Mouse (Mus musculus): Measurements from ENCODE around the gene Kremen1. TPM values are rescaled to one million over a fixed set of nuclear protein-coding genes. Genes with fewer than 3 reads are reported as not detected.
A peak's percentile ranks its signal among the peaks of the same experiment; 100 is the strongest.

Kremen1 gene
- total and polyA plus RNA-seq, 2 experiments from 2014 or later, result 28.5 to 90.2 TPM

- no peaks in the 10 kb centered on the region for H3K9me3 ChIP-seq (replicated peaks; ENCODE audit: control insufficient read depth, low read length)
- ATAC-seq (ENCODE audit: insufficient read depth, low read depth), result no peak
- H3K4me3 ChIP-seq (ENCODE audit: low read depth, low read length), result no peak overlapping the region
- no peak overlapping the region for H3K4me2 ChIP-seq (ENCODE audit: low read depth, low read length)
- no peaks in the 10 kb centered on the region for H3K27me3 ChIP-seq (ENCODE audit: control insufficient read depth, insufficient read depth, low read length)
- H3K4me1 ChIP-seq (ENCODE audit: control insufficient read depth, insufficient read depth), result peaks cover 33% of the 10 kb centered on the region
- no peaks in the 10 kb centered on the region for H3K36me3 ChIP-seq (replicated peaks; ENCODE audit: control insufficient read depth, insufficient read depth, low read length)
- no peak for TF ChIP-seq EP300 (IDR thresholded peaks at IDR 0.05; ENCODE audit: low read depth)
- no peak for TF ChIP-seq CTCF (IDR thresholded peaks at IDR 0.05; ENCODE audit: low read depth)
- DNase-seq (ENCODE audit: low spot score), result no peak
- no peak overlapping the region for H3K9ac ChIP-seq (replicated peaks; ENCODE audit: low read depth, low read length)
- peak overlapping the region; percentile 96 for H3K27ac ChIP-seq (ENCODE audit: low read depth)
- 61% methylated on average over 25 of the region's 26 CpGs for WGBS
These were observed 1.8 kb upstream of the Kremen1 start for GRCm38 (mm10) chr11:5263078-5263730.

GRCm38 (mm10) chr11:5260942-5261459 is 357 bp downstream of the Kremen1 start:
- ATAC-seq (ENCODE audit: insufficient read depth, low read depth), result peak; percentile 39
- Histone ChIP-seq H3K9ac (replicated peaks; ENCODE audit: low read depth, low read length) (peak overlapping the region; percentile 98), H3K27me3 (ENCODE audit: control insufficient read depth, insufficient read depth, low read length) (no peaks in the 10 kb centered on the region), H3K4me1 (ENCODE audit: control insufficient read depth, insufficient read depth) (peaks cover 41% of the 10 kb centered on the region), H3K4me2 (ENCODE audit: low read depth, low read length) (peak overlapping the region; percentile 75), H3K36me3 (replicated peaks; ENCODE audit: control insufficient read depth, insufficient read depth, low read length) (0 out of 2 replicates have a peak, but pooled peaks cover 4% of the 10 kb centered on the region), H3K4me3 (ENCODE audit: low read depth, low read length) (peak overlapping the region; percentile 97), H3K27ac (ENCODE audit: low read depth) (peak overlapping the region; percentile 95), H3K9me3 (replicated peaks; ENCODE audit: control insufficient read depth, low read length) (no peaks in the 10 kb centered on the region)
- no peak for TF ChIP-seq EP300 (IDR thresholded peaks at IDR 0.05; ENCODE audit: low read depth)
- no peak for TF ChIP-seq CTCF (IDR thresholded peaks at IDR 0.05; ENCODE audit: low read depth)
- peak; percentile 57 for DNase-seq (ENCODE audit: low spot score)
- WGBS, result under 1% methylated on average over 35 of the region's 42 CpGs

GRCm38 (mm10) chr11:5259944-5260598 is 1.3 kb downstream of the Kremen1 start:
- 28% methylated on average over 10 of the region's 10 CpGs for WGBS
- peak overlapping the region; percentile 75 for H3K4me2 ChIP-seq (ENCODE audit: low read depth, low read length)
- H3K36me3 ChIP-seq (replicated peaks; ENCODE audit: control insufficient read depth, insufficient read depth, low read length), result 0 out of 2 replicates have a peak, but pooled peaks cover 4% of the 10 kb centered on the region
- peak; percentile 65 for DNase-seq (ENCODE audit: low spot score)
- TF ChIP-seq EP300 (IDR thresholded peaks at IDR 0.05; ENCODE audit: low read depth) (no peak), CTCF (IDR thresholded peaks at IDR 0.05; ENCODE audit: low read depth) (no peak)
- peak overlapping the region; percentile 95 for H3K27ac ChIP-seq (ENCODE audit: low read depth)
- peak overlapping the region; percentile 98 for H3K9ac ChIP-seq (replicated peaks; ENCODE audit: low read depth, low read length)
- no peaks in the 10 kb centered on the region for H3K9me3 ChIP-seq (replicated peaks; ENCODE audit: control insufficient read depth, low read length)
- no peaks in the 10 kb centered on the region for H3K27me3 ChIP-seq (ENCODE audit: control insufficient read depth, insufficient read depth, low read length)
- peaks cover 44% of the 10 kb centered on the region for H3K4me1 ChIP-seq (ENCODE audit: control insufficient read depth, insufficient read depth)
- ATAC-seq (ENCODE audit: insufficient read depth, low read depth), result no peak
- H3K4me3 ChIP-seq (ENCODE audit: low read depth, low read length), result peak overlapping the region; percentile 97

- DNase-seq (ENCODE audit: low spot score), result no peak
- no peak overlapping the region for H3K4me3 ChIP-seq (ENCODE audit: low read depth, low read length)
- 90% methylated on average over 6 of the region's 6 CpGs for WGBS
- 0 out of 2 replicates have a peak, but pooled peaks cover 4% of the 10 kb centered on the region for H3K36me3 ChIP-seq (replicated peaks; ENCODE audit: control insufficient read depth, insufficient read depth, low read length)
- TF ChIP-seq CTCF (IDR thresholded peaks at IDR 0.05; ENCODE audit: low read depth) (no peak), EP300 (IDR thresholded peaks at IDR 0.05; ENCODE audit: low read depth) (no peak)
- no peak overlapping the region for H3K27ac ChIP-seq (ENCODE audit: low read depth)
- H3K9ac ChIP-seq (replicated peaks; ENCODE audit: low read depth, low read length), result no peak overlapping the region
- ATAC-seq (ENCODE audit: insufficient read depth, low read depth), result no peak
- H3K9me3 ChIP-seq (replicated peaks; ENCODE audit: control insufficient read depth, low read length), result no peaks in the 10 kb centered on the region
- no peaks in the 10 kb centered on the region for H3K27me3 ChIP-seq (ENCODE audit: control insufficient read depth, insufficient read depth, low read length)
- H3K4me2 ChIP-seq (ENCODE audit: low read depth, low read length), result no peak overlapping the region
- peaks cover 51% of the 10 kb centered on the region for H3K4me1 ChIP-seq (ENCODE audit: control insufficient read depth, insufficient read depth)
These were observed 3.3 kb downstream of the Kremen1 start for GRCm38 (mm10) chr11:5258036-5258435.

- H3K27me3 ChIP-seq (ENCODE audit: control insufficient read depth, insufficient read depth, low read length), result no peaks in the 10 kb centered on the region
- ATAC-seq (ENCODE audit: insufficient read depth, low read depth), result no peak
- TF ChIP-seq CTCF (IDR thresholded peaks at IDR 0.05; ENCODE audit: low read depth) (peak; percentile 17; the same call in 1 of the 2 replicates), EP300 (IDR thresholded peaks at IDR 0.05; ENCODE audit: low read depth) (no peak)
- no peak for DNase-seq (ENCODE audit: low spot score)
- H3K27ac ChIP-seq (ENCODE audit: low read depth), result peak overlapping the region; percentile 14; the same call in 1 of the 2 replicates
- H3K36me3 ChIP-seq (replicated peaks; ENCODE audit: control insufficient read depth, insufficient read depth, low read length), result 0 out of 2 replicates have a peak, but pooled peaks cover 4% of the 10 kb centered on the region
- WGBS, result 59% methylated on average over 13 of the region's 13 CpGs
- H3K4me3 ChIP-seq (ENCODE audit: low read depth, low read length), result no peak overlapping the region
- H3K9ac ChIP-seq (replicated peaks; ENCODE audit: low read depth, low read length), result no peak overlapping the region
- H3K4me2 ChIP-seq (ENCODE audit: low read depth, low read length), result no peak overlapping the region
- no peaks in the 10 kb centered on the region for H3K9me3 ChIP-seq (replicated peaks; ENCODE audit: control insufficient read depth, low read length)
- peaks cover 56% of the 10 kb centered on the region for H3K4me1 ChIP-seq (ENCODE audit: control insufficient read depth, insufficient read depth)
These were observed 4.1 kb downstream of the Kremen1 start for GRCm38 (mm10) chr11:5257151-5257862.

Data from heart, postnatal 0 days (tissue).